Mouse (Mus musculus) cerebellum, postnatal 25 days (tissue): ENCODE measurements around the gene Bms1.

Experiments used
- DNase-seq, 2 experiments: peaks; one replicate each; pipeline ENCODE4 v3.0.0; 2021; ENCODE audit warnings: mixed read lengths in 2 of 2

The Bms1 gene

GRCm38 (mm10) chr6:118419050-118419920 lies at the start of gene Bms1:
Gene Bms1 (minus strand): TSS chr6:118419474.
- peak; percentile 97 to 98 for DNase-seq

- no peak for DNase-seq
These were observed 42.9 kb upstream of the Bms1 start for GRCm38 (mm10) chr6:118462069-118462705.

GRCm38 (mm10) chr6:118457726-118458125 lies 38.5 kb upstream of the Bms1 start:
- no peak for DNase-seq

- DNase-seq = peak; percentile 96
These were observed 35.9 kb upstream of the Bms1 start, which contains the start of gene Zfp248 for GRCm38 (mm10) chr6:118455042-118455631. Gene Zfp248 (minus strand): TSS chr6:118455528.

GRCm38 (mm10) chr6:118454452-118454851 lies 35.2 kb upstream of the Bms1 start:
- DNase-seq = peak in 1 of 2 experiments; percentile 18

- DNase-seq = no peak
These were observed 12.2 kb upstream of the Bms1 start for GRCm38 (mm10) chr6:118431502-118431901.

- DNase-seq = no peak
These were observed 7.4 kb upstream of the Bms1 start for GRCm38 (mm10) chr6:118426666-118427065.

- no peak for DNase-seq
These were observed 8.8 kb downstream of the Bms1 start for GRCm38 (mm10) chr6:118410428-118410827.

GRCm38 (mm10) chr6:118408510-118408909 lies 10.8 kb downstream of the Bms1 start:
- no peak for DNase-seq

GRCm38 (mm10) chr6:118406421-118406820 lies 12.9 kb downstream of the Bms1 start:
- no peak for DNase-seq

- DNase-seq = no peak
These were observed 28.5 kb downstream of the Bms1 start for GRCm38 (mm10) chr6:118390746-118391145.

GRCm38 (mm10) chr6:118385962-118386361 lies 33.3 kb downstream of the Bms1 start:
- no peak for DNase-seq

GRCm38 (mm10) chr6:118381234-118381633 lies 38.0 kb downstream of the Bms1 start:
- DNase-seq = no peak

GRCm38 (mm10) chr6:118380630-118381029 lies 38.6 kb downstream of the Bms1 start:
- no peak for DNase-seq

GRCm38 (mm10) chr6:118379451-118380167 lies 39.7 kb downstream of the Bms1 start:
- peak; percentile 72 to 82 for DNase-seq

GRCm38 (mm10) chr6:118377611-118378010 lies 41.7 kb downstream of the Bms1 start:
- DNase-seq = peak in 1 of 2 experiments; percentile 14

GRCm38 (mm10) chr6:118376023-118376422 lies 43.3 kb downstream of the Bms1 start:
- DNase-seq = no peak

- no peak for DNase-seq
These were observed 43.8 kb downstream of the Bms1 start for GRCm38 (mm10) chr6:118375457-118375856.

- no peak for DNase-seq
These were observed 44.2 kb downstream of the Bms1 start for GRCm38 (mm10) chr6:118375026-118375425.

- DNase-seq = peak; percentile 53 to 71
These were observed 46.0 kb downstream of the Bms1 start for GRCm38 (mm10) chr6:118373294-118373693.

GRCm38 (mm10) chr6:118372794-118373193 lies 46.5 kb downstream of the Bms1 start:
- DNase-seq = no peak

GRCm38 (mm10) chr6:118367502-118367901 lies 51.8 kb downstream of the Bms1 start:
- DNase-seq = no peak

GRCm38 (mm10) chr6:118366196-118366595 lies 53.1 kb downstream of the Bms1 start:
- no peak for DNase-seq
